Mouse (Mus musculus): ENCODE measurements at regions not wholly inside any gene's neighbourhood (a gene's known extent, or its start where the extent isn't known, plus 50 kb on each side); places are given as distances from the start of the nearest gene placed in this dataset.
"Not testable (repeated sequence)": the region's sequence is repeated elsewhere in the genome, so short reads cannot be mapped to it uniquely, and the experiment has no call there.

GRCm38 (mm10) chr3:5989011-5989645 lies 238.5 kb downstream of the Gm8797 start:
- TF ChIP-seq POLR2A (IDR thresholded peaks at IDR 0.05; ENCODE audit: borderline replicate concordance, insufficient read depth, low read length); CTCF (IDR thresholded peaks at IDR 0.05; ENCODE audit: borderline replicate concordance, insufficient read depth, low read depth, low read length): not testable (repeated sequence)
